Comparison of ENCODE assay signal across 23 mouse cellular contexts in genomic region chr13:63693636-63694035, GRCm38 (mm10).
DNase-seq lines count a peak whose midpoint lies in the region; ATAC-seq and TF ChIP-seq lines count a peak whose summit lies in the region.
"Had no signal": no experiment of that assay in that cellular context is flagged by ENCODE, and none has a peak within 500 bp of the region (broad histone marks: within the 10 kb centered on the region; RNA-seq: fewer than 3 reads in every experiment).

No protein-coding gene starts in this region.

- TF ChIP-seq POLR2A in heart, adult 2 months (IDR thresholded peaks at IDR 0.05; ENCODE audit: insufficient read depth, low read depth, low read length), result no peak

- DNase-seq in embryonic facial prominence, embryonic 10.5 days (ENCODE audit: low spot score), result no peak
- no peak for DNase-seq in heart, adult 2 months
- DNase-seq in heart, postnatal 0 days (ENCODE audit: low spot score), result peak; percentile 64
- no peak for DNase-seq in heart, postnatal 4 days
- DNase-seq in c-Kit-positive CD71-positive TER-119-positive erythroid progenitor cells, embryonic 14.5 days (ENCODE audit: low spot score), result no peak
- DNase-seq: adrenal gland, adult 8-10 months; B cell, adult 2 months; cerebellum, adult 18-20 months; cerebellum, adult 9-11 months; cerebellum, postnatal 36 days; gastrocnemius, adult 2 months; gastrocnemius, postnatal 25 days; kidney, adult 18-20 months had no signal

- H3K4me3 ChIP-seq in embryonic facial prominence, embryonic 15.5 days (replicated peaks), result no peak overlapping the region
- no peak overlapping the region for H3K4me3 ChIP-seq in embryonic facial prominence, embryonic 10.5 days
- H3K4me3 ChIP-seq in heart, embryonic 13.5 days, result no peak overlapping the region
- H3K4me3 ChIP-seq in heart, adult 2 months, result no peak overlapping the region
- H3K4me3 ChIP-seq in heart, postnatal 0 days (ENCODE audit: low read depth, low read length), result no peak overlapping the region
- H3K4me3 ChIP-seq: erythroblast, embryonic 14.5 days; forebrain, embryonic 10.5 days; gastrocnemius, adult 2 months; hindbrain, embryonic 10.5 days; intestine, embryonic 15.5 days had no signal

- no peak for TF ChIP-seq EP300 in heart, adult 2 months (IDR thresholded peaks at IDR 0.05; ENCODE audit: insufficient read depth, low read depth, low read length)
- TF ChIP-seq EP300 in heart, postnatal 0 days (IDR thresholded peaks at IDR 0.05; ENCODE audit: low read depth), result peak; percentile 63; the same call in 1 of the 2 replicates

- H3K27ac ChIP-seq in embryonic facial prominence, embryonic 15.5 days (replicated peaks), result no peak overlapping the region
- no peak overlapping the region for H3K27ac ChIP-seq in embryonic facial prominence, embryonic 10.5 days (replicated peaks)
- H3K27ac ChIP-seq in heart, embryonic 13.5 days (replicated peaks), result peak overlapping the region; percentile 61
- H3K27ac ChIP-seq in heart, adult 2 months, result no peak overlapping the region
- peak overlapping the region; percentile 91 for H3K27ac ChIP-seq in heart, postnatal 0 days (ENCODE audit: low read depth)
- H3K27ac ChIP-seq: forebrain, embryonic 10.5 days; gastrocnemius, adult 2 months; hindbrain, embryonic 10.5 days; hindbrain, embryonic 14.5 days; intestine, embryonic 15.5 days had no signal

- intact Hi-C loops in heart, adult 2 months (cut with DNase I), result loop anchor here (10.0 kb wide), 1 partner anchor 121 kb away; the partner anchor contains the start of gene Ercc6l2

- no peaks in the 10 kb centered on the region for H3K9me3 ChIP-seq in embryonic facial prominence, embryonic 15.5 days (replicated peaks)
- no peaks in the 10 kb centered on the region for H3K9me3 ChIP-seq in embryonic facial prominence, embryonic 10.5 days
- no peaks in the 10 kb centered on the region for H3K9me3 ChIP-seq in heart, embryonic 13.5 days
- no peaks in the 10 kb centered on the region for H3K9me3 ChIP-seq in heart, postnatal 0 days (replicated peaks; ENCODE audit: control insufficient read depth, low read length)
- H3K9me3 ChIP-seq: forebrain, embryonic 10.5 days; G1E; hindbrain, embryonic 10.5 days; intestine, embryonic 15.5 days had no signal

- H3K36me3 ChIP-seq in embryonic facial prominence, embryonic 15.5 days, result no peaks in the 10 kb centered on the region
- no peaks in the 10 kb centered on the region for H3K36me3 ChIP-seq in embryonic facial prominence, embryonic 10.5 days (replicated peaks)
- no peaks in the 10 kb centered on the region for H3K36me3 ChIP-seq in heart, embryonic 13.5 days
- no peaks in the 10 kb centered on the region for H3K36me3 ChIP-seq in heart, adult 2 months (ENCODE audit: control insufficient read depth, insufficient read depth, low read length)
- no peaks in the 10 kb centered on the region for H3K36me3 ChIP-seq in heart, postnatal 0 days (replicated peaks; ENCODE audit: control insufficient read depth, insufficient read depth, low read length)
- H3K36me3 ChIP-seq: forebrain, embryonic 10.5 days; G1E; hindbrain, embryonic 10.5 days; intestine, embryonic 15.5 days had no signal

- H3K79me2 ChIP-seq in heart, adult 2 months (replicated peaks; ENCODE audit: control insufficient read depth, insufficient read depth, low read length), result no peaks in the 10 kb centered on the region

- WGBS in embryonic facial prominence, embryonic 15.5 days, result 57% methylated on average over 5 of the region's 5 CpGs
- 77% methylated on average over 5 of the region's 5 CpGs for WGBS in embryonic facial prominence, embryonic 10.5 days
- WGBS in heart, embryonic 13.5 days, result 38% methylated on average over 5 of the region's 5 CpGs
- WGBS in heart, adult 2 months, result 72% methylated on average over 5 of the region's 5 CpGs
- WGBS in heart, postnatal 0 days, result 34% methylated on average over 5 of the region's 5 CpGs

- H3K27me3 ChIP-seq in embryonic facial prominence, embryonic 15.5 days, result no peaks in the 10 kb centered on the region
- no peaks in the 10 kb centered on the region for H3K27me3 ChIP-seq in embryonic facial prominence, embryonic 10.5 days (replicated peaks; ENCODE audit: low read depth, poor library complexity, severe bottlenecking)
- H3K27me3 ChIP-seq in heart, embryonic 13.5 days (replicated peaks), result no peaks in the 10 kb centered on the region
- H3K27me3 ChIP-seq in heart, adult 2 months (ENCODE audit: control insufficient read depth, insufficient read depth, low read length), result no peaks in the 10 kb centered on the region
- no peaks in the 10 kb centered on the region for H3K27me3 ChIP-seq in heart, postnatal 0 days (ENCODE audit: control insufficient read depth, insufficient read depth, low read length)
- H3K27me3 ChIP-seq: intestine, embryonic 15.5 days had no signal

- ATAC-seq in embryonic facial prominence, embryonic 15.5 days (ENCODE audit: insufficient number of reproducible peaks, low FRiP score, low TSS enrichment, low read depth), result peak; percentile 69
- no peak; the same call in 1 of the 2 replicates for ATAC-seq in heart, embryonic 13.5 days (ENCODE audit: extremely low read depth, insufficient number of reproducible peaks, low FRiP score, low TSS enrichment)
- peak; percentile 92 for ATAC-seq in heart, postnatal 0 days (ENCODE audit: insufficient read depth, low read depth)
- ATAC-seq: CD4-positive, CD25-positive, alpha-beta regulatory T cell, adult 4 months; forebrain, embryonic 14.5 days; intestine, embryonic 15.5 days had no signal

- H3K4me2 ChIP-seq in embryonic facial prominence, embryonic 15.5 days (replicated peaks), result no peak overlapping the region
- H3K4me2 ChIP-seq in heart, embryonic 13.5 days, result no peak overlapping the region
- no peak overlapping the region for H3K4me2 ChIP-seq in heart, postnatal 0 days (ENCODE audit: low read depth, low read length)
- H3K4me2 ChIP-seq: hindbrain, embryonic 14.5 days; intestine, embryonic 15.5 days had no signal

- TF ChIP-seq CTCF in heart, adult 2 months (IDR thresholded peaks at IDR 0.05), result no peak
- TF ChIP-seq CTCF in heart, postnatal 0 days (IDR thresholded peaks at IDR 0.05; ENCODE audit: low read depth), result no peak

- no peaks in the 10 kb centered on the region for H3K4me1 ChIP-seq in embryonic facial prominence, embryonic 15.5 days
- peaks cover 12% of the 10 kb centered on the region; the same call in 1 of the 2 replicates for H3K4me1 ChIP-seq in embryonic facial prominence, embryonic 10.5 days
- H3K4me1 ChIP-seq in heart, embryonic 13.5 days, result peaks cover 17% of the 10 kb centered on the region
- H3K4me1 ChIP-seq in heart, adult 2 months (ENCODE audit: control insufficient read depth, insufficient read depth, low read length), result no peaks in the 10 kb centered on the region
- H3K4me1 ChIP-seq in heart, postnatal 0 days (ENCODE audit: control insufficient read depth, insufficient read depth), result peaks cover 8% of the 10 kb centered on the region
- H3K4me1 ChIP-seq: hindbrain, embryonic 10.5 days; intestine, embryonic 15.5 days had no signal

- no peak overlapping the region for H3K9ac ChIP-seq in embryonic facial prominence, embryonic 15.5 days
- no peak overlapping the region for H3K9ac ChIP-seq in heart, embryonic 13.5 days
- H3K9ac ChIP-seq in heart, adult 2 months (ENCODE audit: low read depth, low read length), result no peak overlapping the region
- no peak overlapping the region for H3K9ac ChIP-seq in heart, postnatal 0 days (replicated peaks; ENCODE audit: low read depth, low read length)
- H3K9ac ChIP-seq: hindbrain, embryonic 14.5 days; intestine, embryonic 15.5 days had no signal

Comparison
In these comparisons a context has a peak if more than half of its experiments do, and no peak if none do; other contexts are left out.
1. H3K27ac ChIP-seq: peak in heart, embryonic 13.5 days (single experiment) and heart, postnatal 0 days (single experiment); none in embryonic facial prominence, embryonic 15.5 days (single experiment), embryonic facial prominence, embryonic 10.5 days (single experiment) and heart, adult 2 months (single experiment).